Mouse (Mus musculus) kidney, embryonic 16.5 days (tissue): ENCODE results near the gene Ptpn9. TPM values are rescaled to one million over a fixed set of nuclear protein-coding genes. Genes with fewer than 3 reads are reported as not detected.
A peak's percentile ranks its signal among the peaks of the same experiment; 100 is the strongest.
"Not testable (repeated sequence)": the region's sequence is repeated elsewhere in the genome, so short reads cannot be mapped to it uniquely, and the experiment has no call there.

ENCODE experiments used
- ATAC-seq: fragments of 200-750 bp; cut with Nextera tagmentation; 2 replicates; pipeline ENCODE4 v1.8.0; 2017; ENCODE audit warnings: moderate TSS enrichment; ENCODE audit not compliant: low FRiP score, low TSS enrichment
- H3K27ac ChIP-seq: fragments of 300-500 bp; sonication (generic); 2 replicates; pipeline ENCODE4 v1.5.1; 2014; ENCODE audit warnings: low read length
- H3K27me3 ChIP-seq: fragments of 300-500 bp; sonication (generic); 2 replicates; pipeline ENCODE4 v1.6.1; 2014; ENCODE audit warnings: low read length, control low read depth, mixed read lengths; ENCODE audit not compliant: insufficient read depth
- H3K36me3 ChIP-seq: fragments of 300-500 bp; sonication (generic); 2 replicates; pipeline ENCODE4 v1.6.1; 2014; ENCODE audit warnings: low read length, control low read depth, mixed read lengths; ENCODE audit not compliant: insufficient read depth
- H3K4me1 ChIP-seq: fragments of 300-500 bp; sonication (generic); 2 replicates; pipeline ENCODE4 v1.6.1; 2014; ENCODE audit warnings: low read length, control low read depth, mixed read lengths; ENCODE audit not compliant: insufficient read depth
- H3K4me2 ChIP-seq: fragments of 300-500 bp; sonication (generic); replicated peaks from 2 replicates; pipeline ENCODE4 v1.6.1; 2014; ENCODE audit warnings: low read depth, low read length
- H3K4me3 ChIP-seq: fragments of 300-500 bp; sonication (generic); 2 replicates; pipeline ENCODE4 v1.5.1; 2014; ENCODE audit warnings: mild to moderate bottlenecking, low read length
- H3K9ac ChIP-seq: fragments of 300-500 bp; sonication (generic); replicated peaks from 2 replicates; pipeline ENCODE4 v1.6.1; 2014; ENCODE audit warnings: low read length
- H3K9me3 ChIP-seq: fragments of 300-500 bp; sonication (generic); 2 replicates; pipeline ENCODE4 v1.6.1; 2016; ENCODE audit warnings: low read length, control low read depth
- WGBS: fragments of 180-500 bp; shearing (Covaris S2); extraction: QIAGEN DNeasy Blood & Tissue Kit; methylation state at CpG from one replicate; pipeline ENCODE4 v1.1.7; 2014; 5-methylcytosine and 5-hydroxymethylcytosine counted together
- polyA plus RNA-seq: library from polyadenylated mRNA; unstranded; fragments of >200 nt; fragmentation: Nextera tagmentation; extraction: Ambion mirVana; gene quantifications from 2 replicates; pipeline ENCODE4 v1.2.1, GENCODE M21; 2015

Ptpn9 gene
- polyA plus RNA-seq, 1 experiment from 2014 or later = 23.6 TPM

GRCm38 (mm10) chr9:56970158-56970557, 24.6 kb upstream of the Ptpn9 start:
- H3K9ac ChIP-seq = no peak overlapping the region
- H3K36me3 ChIP-seq = peaks cover 17% of the 10 kb centered on the region
- H3K27ac ChIP-seq = no peak overlapping the region
- no peaks in the 10 kb centered on the region for H3K4me1 ChIP-seq
- no peaks in the 10 kb centered on the region for H3K27me3 ChIP-seq
- 89% methylated on average over 2 of the region's 2 CpGs for WGBS
- H3K4me3 ChIP-seq = no peak overlapping the region
- no peaks in the 10 kb centered on the region for H3K9me3 ChIP-seq
- no peak for ATAC-seq
- no peak overlapping the region for H3K4me2 ChIP-seq

GRCm38 (mm10) chr9:56973960-56974524, 20.7 kb upstream of the Ptpn9 start:
- no peak overlapping the region for H3K27ac ChIP-seq
- no peak overlapping the region for H3K4me3 ChIP-seq
- H3K27me3 ChIP-seq = no peaks in the 10 kb centered on the region
- H3K9me3 ChIP-seq = no peaks in the 10 kb centered on the region
- peaks cover 9% of the 10 kb centered on the region for H3K36me3 ChIP-seq
- H3K4me2 ChIP-seq = no peak overlapping the region
- 93% methylated on average over 7 of the region's 8 CpGs for WGBS
- no peak for ATAC-seq
- H3K4me1 ChIP-seq = no peaks in the 10 kb centered on the region
- no peak overlapping the region for H3K9ac ChIP-seq

- WGBS = 77% methylated on average over 3 of the region's 3 CpGs
- Histone ChIP-seq H3K4me2 (no peak overlapping the region), H3K27me3 (no peaks in the 10 kb centered on the region), H3K4me3 (no peak overlapping the region), H3K4me1 (no peaks in the 10 kb centered on the region), H3K9ac (no peak overlapping the region), H3K36me3 (peaks cover 14% of the 10 kb centered on the region), H3K27ac (no peak overlapping the region), H3K9me3 (no peaks in the 10 kb centered on the region)
- ATAC-seq = no peak
These were observed 19.5 kb upstream of the Ptpn9 start for GRCm38 (mm10) chr9:56975199-56975598.

GRCm38 (mm10) chr9:56980186-56980585, 14.5 kb upstream of the Ptpn9 start:
- peaks cover 10% of the 10 kb centered on the region for H3K36me3 ChIP-seq
- H3K4me2 ChIP-seq = no peak overlapping the region
- H3K9me3 ChIP-seq = no peaks in the 10 kb centered on the region
- H3K27ac ChIP-seq = no peak overlapping the region
- H3K4me1 ChIP-seq = no peaks in the 10 kb centered on the region
- 92% methylated on average over 6 of the region's 6 CpGs for WGBS
- no peak for ATAC-seq
- no peaks in the 10 kb centered on the region for H3K27me3 ChIP-seq
- no peak overlapping the region for H3K9ac ChIP-seq
- H3K4me3 ChIP-seq = no peak overlapping the region

- Histone ChIP-seq H3K9ac (no peak overlapping the region), H3K4me1 (no peaks in the 10 kb centered on the region), H3K36me3 (peaks cover 10% of the 10 kb centered on the region), H3K4me3 (no peak overlapping the region), H3K4me2 (no peak overlapping the region), H3K27me3 (no peaks in the 10 kb centered on the region), H3K27ac (no peak overlapping the region), H3K9me3 (no peaks in the 10 kb centered on the region)
- no peak for ATAC-seq
- WGBS = 68% methylated on average over 1 of the region's 1 CpGs
These were observed 13.2 kb upstream of the Ptpn9 start for GRCm38 (mm10) chr9:56981502-56981901.

GRCm38 (mm10) chr9:56995198-56996027, 690 bp downstream of the Ptpn9 start:
- Histone ChIP-seq H3K4me1 (peaks cover 9% of the 10 kb centered on the region), H3K4me3 (peak overlapping the region; percentile 76), H3K27me3 (no peaks in the 10 kb centered on the region), H3K27ac (peak overlapping the region; percentile 97), H3K36me3 (0 out of 2 replicates have a peak, but pooled peaks cover 4% of the 10 kb centered on the region), H3K4me2 (peak overlapping the region; percentile 84), H3K9me3 (no peaks in the 10 kb centered on the region), H3K9ac (peak overlapping the region; percentile 98)
- peak; percentile 84 for ATAC-seq
- WGBS = 0% methylated on average over 79 of the region's 80 CpGs

- no peaks in the 10 kb centered on the region for H3K27me3 ChIP-seq
- no peaks in the 10 kb centered on the region for H3K9me3 ChIP-seq
- peak overlapping the region; percentile 84 for H3K4me2 ChIP-seq
- H3K4me1 ChIP-seq = peaks cover 9% of the 10 kb centered on the region
- peak overlapping the region; percentile 97 for H3K27ac ChIP-seq
- H3K4me3 ChIP-seq = peak overlapping the region; percentile 76
- 0% methylated on average over 5 of the region's 5 CpGs for WGBS
- ATAC-seq = no peak
- 0 out of 2 replicates have a peak, but pooled peaks cover 4% of the 10 kb centered on the region for H3K36me3 ChIP-seq
- H3K9ac ChIP-seq = peak overlapping the region; percentile 98
These were observed 1.3 kb downstream of the Ptpn9 start for GRCm38 (mm10) chr9:56996028-56996346.

GRCm38 (mm10) chr9:56997206-56997605, 2.5 kb downstream of the Ptpn9 start:
- WGBS = 81% methylated on average over 1 of the region's 1 CpGs
- not testable (repeated sequence) for ATAC-seq, H3K9ac ChIP-seq, H3K27ac ChIP-seq, H3K36me3 ChIP-seq, H3K9me3 ChIP-seq, H3K4me2 ChIP-seq, H3K4me3 ChIP-seq, H3K4me1 ChIP-seq, H3K27me3 ChIP-seq

GRCm38 (mm10) chr9:57003011-57003410, 8.3 kb downstream of the Ptpn9 start:
- H3K4me1 ChIP-seq = no peaks in the 10 kb centered on the region
- no peaks in the 10 kb centered on the region for H3K27me3 ChIP-seq
- H3K36me3 ChIP-seq = 0 out of 2 replicates have a peak, but pooled peaks cover 4% of the 10 kb centered on the region
- no peaks in the 10 kb centered on the region for H3K9me3 ChIP-seq
- H3K4me3 ChIP-seq = no peak overlapping the region
- H3K27ac ChIP-seq = no peak overlapping the region
- WGBS = 36% methylated on average over 4 of the region's 4 CpGs
- H3K4me2 ChIP-seq = no peak overlapping the region
- ATAC-seq = no peak
- H3K9ac ChIP-seq = no peak overlapping the region

GRCm38 (mm10) chr9:57012393-57012792, 17.7 kb downstream of the Ptpn9 start:
- WGBS = 78% methylated on average over 1 of the region's 1 CpGs
- Histone ChIP-seq H3K27ac (no peak overlapping the region), H3K9me3 (peaks cover 3% of the 10 kb centered on the region), H3K4me1 (no peaks in the 10 kb centered on the region), H3K27me3 (no peaks in the 10 kb centered on the region), H3K9ac (no peak overlapping the region), H3K36me3 (peaks cover 14% of the 10 kb centered on the region), H3K4me2 (no peak overlapping the region), H3K4me3 (no peak overlapping the region)
- ATAC-seq = no peak
